Mouse (Mus musculus) liver, embryonic 13.5 days (tissue): Measurements from ENCODE around the gene Hdac5. TPM values are rescaled to one million over a fixed set of nuclear protein-coding genes. Genes with fewer than 3 reads are reported as not detected.

Experiments used
- ATAC-seq: fragments of 200-750 bp; cut with Nextera tagmentation; 2 replicates; pipeline ENCODE4 v1.8.0; 2017; ENCODE audit warnings: low read depth, mild to moderate bottlenecking, moderate number of reproducible peaks, moderate library complexity
- DNase-seq: peaks from one replicate; pipeline ENCODE4 v3.0.0; 2022
- H3K27ac ChIP-seq: fragments of 300-500 bp; sonication (generic); 2 replicates; pipeline ENCODE4 v1.5.1; 2015; ENCODE audit warnings: moderate library complexity, mild to moderate bottlenecking, inconsistent platforms
- H3K27me3 ChIP-seq: fragments of 300-500 bp; sonication (generic); 2 replicates; pipeline ENCODE4 v1.6.1; 2015; ENCODE audit warnings: mild to moderate bottlenecking, inconsistent platforms
- H3K36me3 ChIP-seq: fragments of 300-500 bp; sonication (generic); 2 replicates; pipeline ENCODE4 v1.6.1; 2015; ENCODE audit warnings: mild to moderate bottlenecking, inconsistent platforms
- H3K4me1 ChIP-seq: fragments of 300-500 bp; sonication (generic); replicated peaks from 2 replicates; pipeline ENCODE4 v1.6.1; 2015; ENCODE audit warnings: inconsistent platforms
- H3K4me2 ChIP-seq: fragments of 300-500 bp; sonication (generic); 2 replicates; pipeline ENCODE4 v1.6.1; 2015; ENCODE audit warnings: inconsistent platforms, mild to moderate bottlenecking, moderate library complexity
- H3K4me3 ChIP-seq: fragments of 300-500 bp; sonication (generic); replicated peaks from 2 replicates; pipeline ENCODE4 v1.5.1; 2015; ENCODE audit warnings: mild to moderate bottlenecking, inconsistent platforms
- H3K9ac ChIP-seq: fragments of 300-500 bp; sonication (generic); 2 replicates; pipeline ENCODE4 v1.6.1; 2015; ENCODE audit warnings: mild to moderate bottlenecking, inconsistent platforms
- H3K9me3 ChIP-seq: fragments of 300-500 bp; sonication (generic); replicated peaks from 2 replicates; pipeline ENCODE4 v1.6.1; 2016; ENCODE audit warnings: inconsistent platforms
- WGBS: fragments of 180-500 bp; shearing (Covaris S2); methylation state at CpG from one replicate; pipeline ENCODE4 v1.1.7; 2015; ENCODE audit not compliant: insufficient replicate concordance; 5-methylcytosine and 5-hydroxymethylcytosine counted together
- polyA plus RNA-seq: library from polyadenylated mRNA; unstranded; fragments of >200 nt; fragmentation: Nextera tagmentation; extraction: Ambion mirVana; gene quantifications from 2 replicates; pipeline ENCODE4 v1.2.1, GENCODE M21; 2015

Gene Hdac5
- polyA plus RNA-seq, 1 experiment from 2014 or later = 12.9 TPM

GRCm38 (mm10) chr11:102193657-102194440 lies 36.1 kb downstream of the Hdac5 start:
- Histone ChIP-seq H3K27ac (no peak overlapping the region), H3K36me3 (peaks cover 38% of the 10 kb centered on the region), H3K4me1 (peaks cover 37% of the 10 kb centered on the region), H3K4me3 (no peak overlapping the region), H3K27me3 (no peaks in the 10 kb centered on the region), H3K9me3 (no peaks in the 10 kb centered on the region), H3K9ac (no peak overlapping the region), H3K4me2 (no peak overlapping the region)
- no peak for DNase-seq
- WGBS = 75% methylated on average over 9 of the region's 9 CpGs
- no peak for ATAC-seq

GRCm38 (mm10) chr11:102190848-102191247 lies 39.1 kb downstream of the Hdac5 start:
- 23% methylated on average over 4 of the region's 4 CpGs for WGBS
- ATAC-seq (no peak), DNase-seq (no peak)
- peak overlapping the region; percentile 74 for H3K9ac ChIP-seq
- no peaks in the 10 kb centered on the region for H3K27me3 ChIP-seq
- peak overlapping the region; percentile 75 for H3K27ac ChIP-seq
- peak overlapping the region; percentile 67 for H3K4me3 ChIP-seq
- peak overlapping the region; percentile 92 for H3K4me2 ChIP-seq
- H3K4me1 ChIP-seq = peaks cover 38% of the 10 kb centered on the region
- H3K36me3 ChIP-seq = peaks cover 23% of the 10 kb centered on the region; the same call in 1 of the 2 replicates
- H3K9me3 ChIP-seq = no peaks in the 10 kb centered on the region

- Histone ChIP-seq H3K4me3 (peak within 1 kb of the TSS; percentile 67), H3K27me3 (no peaks in the 10 kb centered on the region), H3K4me2 (peak within 1 kb of the TSS; percentile 92), H3K4me1 (peaks cover 41% of the 10 kb centered on the region), H3K9me3 (no peaks in the 10 kb centered on the region), H3K36me3 (peaks cover 15% of the 10 kb centered on the region; the same call in 1 of the 2 replicates), H3K9ac (peak within 1 kb of the TSS; percentile 74), H3K27ac (peak within 1 kb of the TSS; percentile 75)
- under 1% methylated on average over 50 of the region's 50 CpGs for WGBS
- DNase-seq (peak; percentile 66), ATAC-seq (peak; percentile 56)
These were observed 40.2 kb downstream of the Hdac5 start, which contains the start of gene G6pc3 for GRCm38 (mm10) chr11:102189461-102190436. TSS of gene G6pc3 (plus strand) at chr11:102189620.

GRCm38 (mm10) chr11:102188980-102189379 lies 41.0 kb downstream of the Hdac5 start:
- DNase-seq = no peak
- Histone ChIP-seq H3K4me3 (peak overlapping the region; percentile 67), H3K4me1 (peaks cover 44% of the 10 kb centered on the region), H3K27me3 (no peaks in the 10 kb centered on the region), H3K9ac (peak overlapping the region; percentile 74), H3K36me3 (peaks cover 13% of the 10 kb centered on the region; the same call in 1 of the 2 replicates), H3K9me3 (no peaks in the 10 kb centered on the region), H3K4me2 (peak overlapping the region; percentile 92), H3K27ac (peak overlapping the region; percentile 75)
- WGBS = 54% methylated on average over 6 of the region's 6 CpGs
- ATAC-seq = no peak

GRCm38 (mm10) chr11:102186235-102186634 lies 43.7 kb downstream of the Hdac5 start:
- peaks cover 15% of the 10 kb centered on the region for H3K36me3 ChIP-seq
- WGBS = 63% methylated on average over 1 of the region's 1 CpGs
- H3K4me1 ChIP-seq = peaks cover 64% of the 10 kb centered on the region
- H3K27me3 ChIP-seq = no peaks in the 10 kb centered on the region
- no peak overlapping the region for H3K27ac ChIP-seq
- DNase-seq (no peak), ATAC-seq (no peak)
- H3K4me2 ChIP-seq = no peak overlapping the region
- H3K9ac ChIP-seq = no peak overlapping the region
- H3K4me3 ChIP-seq = 0 out of 2 replicates have a peak overlapping the region, but pooled peaks have one; percentile 84
- H3K9me3 ChIP-seq = no peaks in the 10 kb centered on the region

GRCm38 (mm10) chr11:102185677-102186076 lies 44.3 kb downstream of the Hdac5 start:
- no peak overlapping the region; the same call in 1 of the 2 replicates for H3K27ac ChIP-seq
- WGBS = 47% methylated on average over 3 of the region's 3 CpGs

GRCm38 (mm10) chr11:102184646-102185495 lies 45.1 kb downstream of the Hdac5 start, which contains the start of gene Lsm12:
TSS of gene Lsm12 (minus strand) at chr11:102185296.
- ATAC-seq (peak; percentile 84), DNase-seq (peak; percentile 93)
- under 1% methylated on average over 70 of the region's 70 CpGs for WGBS
- H3K4me1 ChIP-seq = peaks cover 57% of the 10 kb centered on the region
- H3K9me3 ChIP-seq = no peaks in the 10 kb centered on the region
- no peaks in the 10 kb centered on the region for H3K27me3 ChIP-seq
- H3K4me3 ChIP-seq = peak within 1 kb of the TSS; percentile 84
- H3K4me2 ChIP-seq = peak within 1 kb of the TSS; percentile 71
- H3K9ac ChIP-seq = peak within 1 kb of the TSS; percentile 93
- H3K36me3 ChIP-seq = peaks cover 28% of the 10 kb centered on the region
- peak within 1 kb of the TSS; percentile 89 for H3K27ac ChIP-seq

More at GRCm38 (mm10) chr11:102185677-102186076, 44.3 kb downstream of the Hdac5 start:
- Histone ChIP-seq H3K9me3 (no peaks in the 10 kb centered on the region), H3K4me3 (peak overlapping the region; percentile 84), H3K36me3 (peaks cover 20% of the 10 kb centered on the region), H3K27me3 (no peaks in the 10 kb centered on the region), H3K4me2 (peak overlapping the region; percentile 71), H3K9ac (peak overlapping the region; percentile 93), H3K4me1 (peaks cover 63% of the 10 kb centered on the region)
- DNase-seq = no peak
- ATAC-seq = no peak

- H3K36me3 ChIP-seq = peaks cover 34% of the 10 kb centered on the region
- no peaks in the 10 kb centered on the region for H3K27me3 ChIP-seq
- H3K4me1 ChIP-seq = peaks cover 55% of the 10 kb centered on the region
- 3% methylated on average over 7 of the region's 7 CpGs for WGBS
- H3K4me3 ChIP-seq = peak overlapping the region; percentile 84
- DNase-seq (peak; percentile 11), ATAC-seq (no peak)
- peak overlapping the region; percentile 89 for H3K27ac ChIP-seq
- peak overlapping the region; percentile 93 for H3K9ac ChIP-seq
- H3K4me2 ChIP-seq = peak overlapping the region; percentile 71
- H3K9me3 ChIP-seq = no peaks in the 10 kb centered on the region
These were observed 45.7 kb downstream of the Hdac5 start for GRCm38 (mm10) chr11:102184253-102184645.

- H3K4me1 ChIP-seq = peaks cover 44% of the 10 kb centered on the region
- ATAC-seq = no peak
- no peak for DNase-seq
- H3K27ac ChIP-seq = no peak overlapping the region
- H3K36me3 ChIP-seq = peaks cover 69% of the 10 kb centered on the region
- no peaks in the 10 kb centered on the region for H3K27me3 ChIP-seq
- H3K4me2 ChIP-seq = no peak overlapping the region
- H3K9me3 ChIP-seq = no peaks in the 10 kb centered on the region
- H3K4me3 ChIP-seq = no peak overlapping the region
- H3K9ac ChIP-seq = no peak overlapping the region
These were observed 50.1 kb downstream of the Hdac5 start for GRCm38 (mm10) chr11:102179836-102180235.

GRCm38 (mm10) chr11:102168689-102169088 lies 61.3 kb downstream of the Hdac5 start:
- Histone ChIP-seq H3K4me2 (no peak overlapping the region), H3K9me3 (no peaks in the 10 kb centered on the region), H3K36me3 (peaks cover 79% of the 10 kb centered on the region), H3K27me3 (no peaks in the 10 kb centered on the region), H3K27ac (no peak overlapping the region), H3K9ac (no peak overlapping the region), H3K4me1 (peaks cover 28% of the 10 kb centered on the region), H3K4me3 (no peak overlapping the region)
- 75% methylated on average over 5 of the region's 5 CpGs for WGBS
- ATAC-seq = no peak
- DNase-seq = no peak
